Mouse (Mus musculus) erythroblast, embryonic 14.5 days (primary cell): ENCODE data around the gene Grip1.

Source experiments
- GATA1 ChIP-seq: IDR thresholded peaks from 2 replicates; pipeline ENCODE4 v1.6.1; 2012; ENCODE audit warnings: low read length, inconsistent platforms, mixed read lengths
- TAL1 ChIP-seq: IDR thresholded peaks from 3 replicates; pipeline ENCODE4 v1.6.1; 2012; ENCODE audit warnings: low read length, inconsistent platforms, mixed read lengths

GRCm38 (mm10) chr10:120128601-120129277, 675.1 kb downstream of the Grip1 start:
- TF ChIP-seq TAL1 (no peak), GATA1 (no peak)
